Comparison of ENCODE assay signal across 11 mouse cellular contexts in genomic region chr8:70406427-70407069, GRCm38 (mm10). TPM values are rescaled to one million over a fixed set of nuclear protein-coding genes. Genes with fewer than 3 reads are reported as not detected.
DNase-seq lines count a peak whose midpoint lies in the region; ATAC-seq and TF ChIP-seq lines count a peak whose summit lies in the region.
"Had no signal": no experiment of that assay in that cellular context is flagged by ENCODE, and none has a peak within 500 bp of the region (broad histone marks: within the 10 kb centered on the region; RNA-seq: fewer than 3 reads in every experiment).

No protein-coding gene starts in this region.

- H3K36me3 ChIP-seq in lung, embryonic 14.5 days (ENCODE audit: insufficient read depth), result 0 out of 2 replicates have a peak, but pooled peaks cover 6% of the 10 kb centered on the region
- H3K36me3 ChIP-seq in embryonic facial prominence, embryonic 14.5 days (ENCODE audit: control insufficient read depth, insufficient read depth, low read length), result peaks cover 12% of the 10 kb centered on the region
- peaks cover 7% of the 10 kb centered on the region; the same call in 1 of the 2 replicates for H3K36me3 ChIP-seq in kidney, embryonic 14.5 days (ENCODE audit: control insufficient read depth, insufficient read depth, low read length)
- no peaks in the 10 kb centered on the region for H3K36me3 ChIP-seq in liver, embryonic 16.5 days (ENCODE audit: control insufficient read depth, insufficient read depth)
- peaks cover 9% of the 10 kb centered on the region; the same call in 1 of the 2 replicates for H3K36me3 ChIP-seq in hindbrain, postnatal 0 days (ENCODE audit: insufficient read depth, low read length)

- H3K4me3 ChIP-seq in lung, embryonic 14.5 days (ENCODE audit: low read depth, low read length), result no peak overlapping the region
- H3K4me3 ChIP-seq in embryonic facial prominence, embryonic 14.5 days (ENCODE audit: low read depth, low read length), result no peak overlapping the region
- H3K4me3 ChIP-seq in kidney, embryonic 14.5 days (ENCODE audit: low read length), result no peak overlapping the region
- H3K4me3 ChIP-seq in liver, embryonic 16.5 days (ENCODE audit: low read depth, low read length), result no peak overlapping the region
- no peak overlapping the region for H3K4me3 ChIP-seq in hindbrain, postnatal 0 days (ENCODE audit: low read length)
- H3K4me3 ChIP-seq: hindbrain, embryonic 12.5 days; midbrain, embryonic 15.5 days had no signal

- H3K27ac ChIP-seq in lung, embryonic 14.5 days (ENCODE audit: low read depth), result peak overlapping the region; percentile 70
- H3K27ac ChIP-seq in embryonic facial prominence, embryonic 14.5 days (replicated peaks; ENCODE audit: low read depth, low read length), result peak overlapping the region; percentile 25; the same call in 1 of the 2 replicates
- peak overlapping the region; percentile 33 for H3K27ac ChIP-seq in kidney, embryonic 14.5 days (ENCODE audit: low read depth, low read length)
- H3K27ac ChIP-seq in liver, embryonic 16.5 days (ENCODE audit: low read length), result no peak overlapping the region
- H3K27ac ChIP-seq in hindbrain, postnatal 0 days, result no peak overlapping the region
- H3K27ac ChIP-seq: hindbrain, embryonic 12.5 days; midbrain, embryonic 15.5 days had no signal

- 0 out of 2 replicates have a peak overlapping the region, but pooled peaks have one; percentile 7 for H3K4me2 ChIP-seq in lung, embryonic 14.5 days
- H3K4me2 ChIP-seq in embryonic facial prominence, embryonic 14.5 days (ENCODE audit: low read depth, low read length), result no peak overlapping the region
- H3K4me2 ChIP-seq in kidney, embryonic 14.5 days (replicated peaks; ENCODE audit: low read depth, low read length), result no peak overlapping the region
- no peak overlapping the region for H3K4me2 ChIP-seq in liver, embryonic 16.5 days (ENCODE audit: low read depth, low read length)
- no peak overlapping the region for H3K4me2 ChIP-seq in hindbrain, postnatal 0 days (ENCODE audit: low read depth, low read length)
- H3K4me2 ChIP-seq: hindbrain, embryonic 12.5 days; midbrain, embryonic 15.5 days had no signal

- peak; percentile 56; the same call in 1 of the 2 replicates for ATAC-seq in lung, embryonic 14.5 days (ENCODE audit: insufficient read depth)
- peak; percentile 50 for ATAC-seq in embryonic facial prominence, embryonic 14.5 days (ENCODE audit: low read depth)
- peak; percentile 74 for ATAC-seq in kidney, embryonic 14.5 days (ENCODE audit: low FRiP score, low TSS enrichment)
- ATAC-seq in liver, embryonic 16.5 days (ENCODE audit: low read depth), result peak; percentile 22; the same call in 1 of the 2 replicates
- no peak for ATAC-seq in hindbrain, postnatal 0 days
- ATAC-seq: midbrain, embryonic 15.5 days had no signal

- WGBS in lung, embryonic 14.5 days, result 70% methylated on average over 11 of the region's 11 CpGs
- 70% methylated on average over 10 of the region's 11 CpGs for WGBS in embryonic facial prominence, embryonic 14.5 days
- WGBS in kidney, embryonic 14.5 days, result 72% methylated on average over 11 of the region's 11 CpGs
- WGBS in liver, embryonic 16.5 days (ENCODE audit: insufficient replicate concordance), result 74% methylated on average over 11 of the region's 11 CpGs
- WGBS in hindbrain, postnatal 0 days, result 77% methylated on average over 11 of the region's 11 CpGs

- peaks cover 6% of the 10 kb centered on the region for H3K4me1 ChIP-seq in lung, embryonic 14.5 days (ENCODE audit: insufficient read depth)
- H3K4me1 ChIP-seq in embryonic facial prominence, embryonic 14.5 days (ENCODE audit: control insufficient read depth, insufficient read depth, low read length), result peaks cover 33% of the 10 kb centered on the region
- H3K4me1 ChIP-seq in kidney, embryonic 14.5 days (ENCODE audit: control insufficient read depth, insufficient read depth, low read length), result peaks cover 45% of the 10 kb centered on the region
- peaks cover 3% of the 10 kb centered on the region for H3K4me1 ChIP-seq in liver, embryonic 16.5 days (ENCODE audit: control insufficient read depth, low read depth, low read length)
- H3K4me1 ChIP-seq in hindbrain, postnatal 0 days (ENCODE audit: insufficient read depth, low read length), result peaks cover 14% of the 10 kb centered on the region

- DNase-seq in lung, embryonic 14.5 days, result peak; percentile 27
- DNase-seq in lung, postnatal 10 days, result no peak
- peak; percentile 60 for DNase-seq in embryonic facial prominence, embryonic 14.5 days (ENCODE audit: low spot score)
- DNase-seq in spleen, adult 12 weeks (ENCODE audit: low spot score), result no peak
- no peak for DNase-seq in hindbrain, postnatal 0 days (ENCODE audit: low spot score)
- no peak for DNase-seq in spleen, postnatal 36 days (ENCODE audit: low spot score in 2 of 2)
- DNase-seq: adrenal gland, postnatal 14 days had no signal

- H3K27me3 ChIP-seq in lung, embryonic 14.5 days (ENCODE audit: insufficient read depth, low read length), result no peaks in the 10 kb centered on the region
- H3K27me3 ChIP-seq in embryonic facial prominence, embryonic 14.5 days (replicated peaks; ENCODE audit: control insufficient read depth, insufficient read depth, low read length), result no peaks in the 10 kb centered on the region
- H3K27me3 ChIP-seq in kidney, embryonic 14.5 days (ENCODE audit: control insufficient read depth, insufficient read depth, low read length), result no peaks in the 10 kb centered on the region
- no peaks in the 10 kb centered on the region for H3K27me3 ChIP-seq in liver, embryonic 16.5 days (ENCODE audit: control insufficient read depth, insufficient read depth, low read depth, low read length)
- no peaks in the 10 kb centered on the region for H3K27me3 ChIP-seq in hindbrain, postnatal 0 days (ENCODE audit: insufficient read depth, low read length)
- H3K27me3 ChIP-seq: hindbrain, embryonic 12.5 days; midbrain, embryonic 15.5 days had no signal

- TF ChIP-seq CTCF in lung, embryonic 14.5 days (IDR thresholded peaks at IDR 0.05; ENCODE audit: low read depth), result no peak
- no peak for TF ChIP-seq CTCF in hindbrain, postnatal 0 days (IDR thresholded peaks at IDR 0.05; ENCODE audit: low read depth)

- no peak overlapping the region; the same call in 1 of the 2 replicates for H3K9ac ChIP-seq in lung, embryonic 14.5 days
- H3K9ac ChIP-seq in embryonic facial prominence, embryonic 14.5 days (ENCODE audit: low read depth, low read length), result no peak overlapping the region
- H3K9ac ChIP-seq in kidney, embryonic 14.5 days (ENCODE audit: low read depth, low read length), result no peak overlapping the region; the same call in 1 of the 2 replicates
- no peak overlapping the region for H3K9ac ChIP-seq in liver, embryonic 16.5 days (ENCODE audit: low read depth, low read length)
- H3K9ac ChIP-seq in hindbrain, postnatal 0 days (replicated peaks; ENCODE audit: low read length), result no peak overlapping the region
- H3K9ac ChIP-seq: hindbrain, embryonic 12.5 days; midbrain, embryonic 15.5 days had no signal

- no peaks in the 10 kb centered on the region for H3K9me3 ChIP-seq in lung, embryonic 14.5 days (ENCODE audit: low read depth, low read length)
- no peaks in the 10 kb centered on the region; the same call in 1 of the 2 replicates for H3K9me3 ChIP-seq in embryonic facial prominence, embryonic 14.5 days (ENCODE audit: control insufficient read depth, low read length)
- no peaks in the 10 kb centered on the region for H3K9me3 ChIP-seq in kidney, embryonic 14.5 days (ENCODE audit: control insufficient read depth, low read length)
- no peaks in the 10 kb centered on the region for H3K9me3 ChIP-seq in liver, embryonic 16.5 days (replicated peaks; ENCODE audit: control insufficient read depth, low read length)
- no peaks in the 10 kb centered on the region for H3K9me3 ChIP-seq in hindbrain, postnatal 0 days (ENCODE audit: low read length)
- H3K9me3 ChIP-seq: hindbrain, embryonic 12.5 days; midbrain, embryonic 15.5 days had no signal

RNA-seq across cellular contexts. Expression of gene Crtc1, which starts 32.8 kb away (rescaled TPM):
- 15.5 and 21.8 TPM in 2 replicates for polyA plus RNA-seq in lung, embryonic 14.5 days (2014; fragmentation: Nextera tagmentation; extraction: Ambion mirVana)
- 19.3 and 22.1 TPM in 2 replicates for polyA plus RNA-seq in embryonic facial prominence, embryonic 14.5 days (2014; fragmentation: Nextera tagmentation; extraction: Ambion mirVana)
- polyA plus RNA-seq in kidney, embryonic 14.5 days (2014; fragmentation: Nextera tagmentation; extraction: Ambion mirVana), result 15.5 and 21.2 TPM in 2 replicates
- polyA plus RNA-seq in liver, embryonic 16.5 days (2015; fragmentation: Nextera tagmentation; extraction: Ambion mirVana), result 3.4 and 3.9 TPM in 2 replicates
- total RNA-seq in hindbrain, postnatal 0 days (2014; rRNA removed), result 51.8 and 54.0 TPM in 2 replicates
- 31.5 and 39.3 TPM in 2 replicates for polyA plus RNA-seq in hindbrain, postnatal 0 days (2015; fragmentation: Nextera tagmentation; extraction: Ambion mirVana)

RNA-seq across cellular contexts. Expression of gene Comp, which starts 33.2 kb away (rescaled TPM):
- 0.43 and 0.53 TPM in 2 replicates for polyA plus RNA-seq in lung, embryonic 14.5 days (2014; fragmentation: Nextera tagmentation; extraction: Ambion mirVana)
- 9.5 and 9.9 TPM in 2 replicates for polyA plus RNA-seq in embryonic facial prominence, embryonic 14.5 days (2014; fragmentation: Nextera tagmentation; extraction: Ambion mirVana)
- 0.14 and 0.26 TPM in 2 replicates for polyA plus RNA-seq in kidney, embryonic 14.5 days (2014; fragmentation: Nextera tagmentation; extraction: Ambion mirVana)
- 1.3 and 1.6 TPM in 2 replicates for polyA plus RNA-seq in liver, embryonic 16.5 days (2015; fragmentation: Nextera tagmentation; extraction: Ambion mirVana)
- 0.21 and 0.29 TPM in 2 replicates for total RNA-seq in hindbrain, postnatal 0 days (2014; rRNA removed)
- 0.25 and 0.33 TPM in 2 replicates for polyA plus RNA-seq in hindbrain, postnatal 0 days (2015; fragmentation: Nextera tagmentation; extraction: Ambion mirVana)
- total RNA-seq: adrenal gland, postnatal 14 days had no signal

RNA-seq across cellular contexts. Expression of gene Upf1, which starts 53.5 kb away (rescaled TPM):
- 23.3 and 27.2 TPM in 2 replicates for polyA plus RNA-seq in lung, embryonic 14.5 days (2014; fragmentation: Nextera tagmentation; extraction: Ambion mirVana)
- polyA plus RNA-seq in embryonic facial prominence, embryonic 14.5 days (2014; fragmentation: Nextera tagmentation; extraction: Ambion mirVana), result 18.9 and 19.1 TPM in 2 replicates
- polyA plus RNA-seq in kidney, embryonic 14.5 days (2014; fragmentation: Nextera tagmentation; extraction: Ambion mirVana), result 21.8 and 24.2 TPM in 2 replicates
- polyA plus RNA-seq in liver, embryonic 16.5 days (2015; fragmentation: Nextera tagmentation; extraction: Ambion mirVana), result 5.5 and 5.6 TPM in 2 replicates
- total RNA-seq in hindbrain, postnatal 0 days (2014; rRNA removed), result 40.4 and 48.4 TPM in 2 replicates
- 8.6 and 10.3 TPM in 2 replicates for polyA plus RNA-seq in hindbrain, postnatal 0 days (2015; fragmentation: Nextera tagmentation; extraction: Ambion mirVana)

Comparison
In these comparisons a context has a peak if more than half of its experiments do, and no peak if none do; other contexts are left out.
1. DNase-seq: peak in lung, embryonic 14.5 days (single experiment) and embryonic facial prominence, embryonic 14.5 days (single experiment); none in lung, postnatal 10 days (single experiment), spleen, adult 12 weeks (single experiment), hindbrain, postnatal 0 days (single experiment) and spleen, postnatal 36 days (0 of 2).
2. H3K27ac ChIP-seq: peak in lung, embryonic 14.5 days (single experiment), embryonic facial prominence, embryonic 14.5 days (single experiment) and kidney, embryonic 14.5 days (single experiment); none in liver, embryonic 16.5 days (single experiment) and hindbrain, postnatal 0 days (single experiment).